Mouse (Mus musculus) ES-E14 (cell line): ENCODE measurements around the gene Tmem254c.
"Not testable (repeated sequence)": the region's sequence is repeated elsewhere in the genome, so short reads cannot be mapped to it uniquely, and the experiment has no call there.

Experiments
- CHD2 ChIP-seq: IDR thresholded peaks from 2 replicates; pipeline ENCODE4 v1.6.1; 2014; ENCODE audit warnings: mild to moderate bottlenecking, low read depth, low read length, inconsistent platforms
- HCFC1 ChIP-seq: IDR thresholded peaks from 2 replicates; pipeline ENCODE4 v1.6.1; 2012; ENCODE audit warnings: low read length, inconsistent platforms, borderline replicate concordance; ENCODE audit not compliant: insufficient read depth
- MAFK ChIP-seq: IDR thresholded peaks from 2 replicates; pipeline ENCODE4 v1.6.1; 2014; ENCODE audit warnings: mild to moderate bottlenecking, low read depth, low read length, inconsistent platforms; ENCODE audit not compliant: insufficient read depth
- ZC3H11A ChIP-seq: IDR thresholded peaks from 2 replicates; pipeline ENCODE4 v1.6.1; 2012; ENCODE audit warnings: low read depth, mild to moderate bottlenecking, inconsistent platforms, low read length, borderline replicate concordance

GRCm38 (mm10) chr14:26034364-26034763 lies 32.8 kb downstream of the Tmem254c start:
- not testable (repeated sequence) for TF ChIP-seq CHD2, HCFC1, ZC3H11A, MAFK
